Mouse (Mus musculus) heart, postnatal 36 days (tissue): ENCODE results near the gene Coq10a. TPM values are rescaled to one million over a fixed set of nuclear protein-coding genes. Genes with fewer than 3 reads are reported as not detected.
"Not testable (repeated sequence)": the region's sequence is repeated elsewhere in the genome, so short reads cannot be mapped to it uniquely, and the experiment has no call there.

Experiments
- DNase-seq, 2 experiments: peaks; one replicate each; pipeline ENCODE4 v3.0.0; 2021 to 2022
- intact Hi-C: fragments of 180-260 bp; cut with DNase I; formaldehyde crosslinking; loops from one replicate; pipeline ENCODE4 v1.15.1; 2025
- total RNA-seq, 2 experiments: library from RNA; stranded (reverse); gene quantifications; 2 replicates each; pipeline ENCODE4 v1.2.3; 2021

The Coq10a gene
- total RNA-seq, 2 experiments from 2014 or later = 304 to 339 TPM

GRCm38 (mm10) chr10:128361836-128362235 lies 7.0 kb downstream of the Coq10a start:
- intact Hi-C loops = loop anchor here (1.0 kb wide), 1 partner anchor 93 kb away; no protein-coding TSS in a partner anchor
- no peak for DNase-seq

- DNase-seq = no peak
- intact Hi-C loops = loop anchor here (2.0 kb wide), 1 partner anchor 22 kb away; the partner anchor contains the start of gene Cs
Measured at GRCm38 (mm10) chr10:128359226-128359625, 9.6 kb downstream of the Coq10a start.

DNA sequence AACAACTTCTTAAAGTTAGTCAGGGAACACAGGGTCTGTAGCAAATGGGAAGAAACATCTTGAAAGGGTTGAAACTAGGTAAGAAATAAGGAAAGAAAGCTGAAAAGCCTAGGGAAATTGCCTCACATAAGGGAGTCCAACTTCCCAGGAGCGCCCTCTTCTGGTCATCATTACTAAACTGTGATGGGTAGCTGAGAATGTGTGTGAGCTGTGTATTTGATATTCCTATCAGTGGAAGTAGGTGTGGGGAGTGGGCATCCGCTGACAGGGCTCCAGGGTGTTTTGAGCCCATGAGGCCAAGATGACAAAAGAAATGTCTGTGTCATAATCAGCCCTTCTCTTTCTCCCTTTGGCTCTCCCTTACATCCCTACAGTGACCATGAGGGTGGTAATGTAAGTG lies 10.0 kb downstream of the Coq10a start:
- intact Hi-C loops = loop anchor here (2.0 kb wide), 1 partner anchor 22 kb away; the partner anchor contains the start of gene Cs
- DNase-seq = peak in 1 of 2 experiments; percentile 55

DNA sequence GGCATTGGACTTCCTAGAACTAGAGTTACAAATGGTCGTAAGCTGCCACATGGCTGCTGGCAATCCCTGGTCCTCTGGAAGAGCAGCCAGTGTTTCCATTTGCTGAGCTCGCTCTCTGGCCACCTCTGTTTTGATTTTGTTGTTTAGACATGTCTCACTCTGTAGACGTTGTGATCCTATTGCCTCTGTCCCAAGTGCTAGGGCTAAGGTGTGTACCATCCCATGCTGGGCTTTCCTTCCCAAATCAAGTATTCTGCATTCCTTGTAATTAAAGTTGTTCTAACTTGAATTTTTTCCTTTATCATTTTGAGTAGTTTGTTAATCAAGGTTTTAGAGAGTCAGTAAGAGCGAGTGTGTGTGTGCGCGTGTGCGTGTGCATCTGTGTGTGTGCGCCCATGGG lies 21.3 kb downstream of the Coq10a start:
- intact Hi-C loops = no loop called here
- no peak for DNase-seq

GRCm38 (mm10) chr10:128344568-128345275 lies 24.1 kb downstream of the Coq10a start:
- intact Hi-C loops = no loop called here
- peak; percentile 73 to 78 for DNase-seq

DNA sequence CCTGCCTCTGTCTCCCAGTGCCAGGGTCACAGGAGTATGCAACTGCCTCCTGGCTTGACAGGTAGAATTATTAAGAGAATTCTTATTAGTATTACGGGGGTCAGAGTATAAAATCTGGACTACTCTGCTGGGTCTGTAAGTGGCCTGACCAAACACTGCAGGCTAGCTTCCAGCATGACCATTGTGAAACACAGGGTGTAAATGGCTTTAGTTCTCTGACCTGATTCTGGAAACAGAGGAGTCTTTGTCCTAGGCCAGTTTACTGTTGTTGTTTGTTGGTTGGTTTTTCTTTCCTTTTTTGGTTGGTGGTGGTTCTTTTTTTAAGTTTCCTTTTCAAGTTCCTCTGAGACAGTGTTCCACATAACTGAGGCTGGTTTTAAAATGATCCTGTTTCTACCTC lies 25.4 kb downstream of the Coq10a start:
- intact Hi-C loops = no loop called here
- DNase-seq = no peak

DNA sequence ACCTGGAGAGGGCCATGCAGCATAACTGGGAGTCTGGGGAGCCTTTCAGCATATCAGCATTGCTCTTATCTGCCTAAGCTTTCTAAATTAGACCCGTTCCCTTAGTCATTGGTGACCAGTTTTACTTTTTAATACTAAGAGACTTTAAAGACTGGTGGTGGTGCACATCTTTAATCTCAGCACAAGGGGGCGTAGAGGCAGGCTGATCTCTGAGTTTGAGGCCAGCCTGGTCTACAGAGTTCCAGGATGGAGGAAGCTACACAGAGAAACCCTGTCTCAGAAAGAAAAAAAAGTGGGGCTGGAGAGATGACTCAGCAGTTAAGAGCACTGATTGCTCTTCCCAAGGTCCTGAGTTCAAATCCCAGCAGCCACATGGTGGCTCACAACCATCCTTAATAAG lies 28.5 kb downstream of the Coq10a start:
- intact Hi-C loops = no loop called here
- no peak for DNase-seq

- DNase-seq = no peak
- intact Hi-C loops = loop anchor here (5.0 kb wide), 1 partner anchor 38 kb away; the partner anchor contains the start of gene Ankrd52
Measured at GRCm38 (mm10) chr10:128338948-128339347, 29.8 kb downstream of the Coq10a start.

- DNase-seq = no peak
- intact Hi-C loops = loop anchor here (5.0 kb wide), 1 partner anchor 39 kb away; the partner anchor contains the start of gene Ankrd52
Measured at GRCm38 (mm10) chr10:128338415-128338814, 30.4 kb downstream of the Coq10a start.

- intact Hi-C loops = loop anchor here (1.0 to 5.0 kb wide), 4 partner anchors 21 to 120 kb away; partner anchors contain the start of genes Ankrd52 and Pan2
- DNase-seq = peak; percentile 97
Measured at GRCm38 (mm10) chr10:128337306-128338181, 31.3 kb downstream of the Coq10a start, which contains the start of gene Cs. Gene Cs, plus strand, starts transcription at chr10:128337734.

GRCm38 (mm10) chr10:128336597-128336996 lies 32.2 kb downstream of the Coq10a start:
- no peak for DNase-seq
- intact Hi-C loops = loop anchor here (2.0 to 5.0 kb wide), 2 partner anchors 22 to 41 kb away; partner anchors contain the start of gene Ankrd52

GRCm38 (mm10) chr10:128336195-128336594 lies 32.6 kb downstream of the Coq10a start:
- DNase-seq = no peak
- intact Hi-C loops = loop anchor here (2.0 to 5.0 kb wide), 2 partner anchors 23 to 41 kb away; partner anchors contain the start of gene Ankrd52

- intact Hi-C loops = loop anchor here (2.0 to 5.0 kb wide), 3 partner anchors 42 to 119 kb away; partner anchors contain the start of genes Ankrd52, Nabp2 and Rnf41
- peak; percentile 80 to 86 for DNase-seq
Measured at GRCm38 (mm10) chr10:128335582-128335981, 33.2 kb downstream of the Coq10a start.

GRCm38 (mm10) chr10:128332358-128333249 lies 36.2 kb downstream of the Coq10a start:
- intact Hi-C loops, DNase-seq: not testable (repeated sequence)

DNA sequence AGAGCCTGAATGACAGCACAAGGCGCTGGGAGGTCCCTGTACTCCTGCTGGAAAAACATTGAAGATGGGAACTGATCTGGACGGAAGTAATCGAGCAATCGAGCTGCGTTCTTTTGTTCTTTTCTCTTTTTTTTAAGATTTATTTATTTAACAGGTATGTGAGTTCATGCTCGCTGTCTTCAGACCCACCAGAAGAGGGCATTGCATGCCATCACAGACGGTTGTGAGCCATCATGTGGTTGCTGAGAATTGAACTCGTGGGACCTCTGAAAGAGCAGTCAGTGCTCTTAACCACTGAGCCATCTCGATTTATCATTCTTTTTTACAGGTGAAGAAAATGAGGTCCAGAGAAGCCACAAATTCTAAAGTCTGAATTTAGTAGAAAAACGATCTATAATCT lies 41.2 kb downstream of the Coq10a start:
- no peak for DNase-seq
- intact Hi-C loops = no loop called here

DNA sequence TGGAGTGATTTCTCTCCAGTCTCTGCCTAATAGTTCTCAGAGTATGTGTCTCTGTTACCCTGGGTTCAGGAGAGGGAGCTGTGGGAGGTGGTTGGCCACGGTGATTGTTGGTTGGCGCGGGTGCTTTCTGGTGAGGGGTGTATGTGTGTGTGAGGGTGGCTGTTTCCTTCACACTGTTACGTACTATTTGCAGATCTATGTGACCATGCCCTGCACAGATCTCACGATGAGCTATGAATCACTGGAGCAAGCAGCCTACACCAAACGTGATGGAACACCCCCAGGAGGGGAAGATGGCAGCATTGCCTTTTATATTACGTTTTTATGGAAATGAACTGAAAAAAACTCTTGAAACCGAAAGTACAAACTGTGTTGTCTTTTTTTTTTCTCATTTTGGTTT lies 42.0 kb downstream of the Coq10a start:
- no peak for DNase-seq
- intact Hi-C loops = no loop called here

DNA sequence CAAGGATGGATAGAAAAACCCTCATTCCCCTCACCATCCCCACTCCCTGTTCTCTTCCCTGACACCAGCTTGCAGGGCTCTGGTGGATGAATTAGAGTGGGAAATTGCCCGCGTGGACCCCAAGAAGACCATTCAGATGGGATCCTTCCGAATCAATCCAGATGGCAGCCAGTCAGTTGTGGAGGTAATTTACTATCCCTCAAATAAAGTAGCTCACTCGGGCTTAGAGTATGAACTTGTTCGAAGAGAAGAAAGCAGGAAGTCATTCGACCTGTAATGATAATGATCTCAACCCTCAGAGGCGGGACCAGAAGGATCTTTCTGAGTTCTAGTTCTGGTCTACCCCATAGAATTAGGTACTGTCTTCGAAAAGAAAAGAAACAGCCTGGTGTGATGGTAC lies 45.3 kb downstream of the Coq10a start:
- intact Hi-C loops = no loop called here
- DNase-seq = no peak

GRCm38 (mm10) chr10:128322141-128323108 lies 46.4 kb downstream of the Coq10a start, which contains the start of gene Cnpy2:
Gene Cnpy2, plus strand, starts transcription at chr10:128322459.
- peak; percentile 81 to 89 for DNase-seq
- intact Hi-C loops = no loop called here

DNA sequence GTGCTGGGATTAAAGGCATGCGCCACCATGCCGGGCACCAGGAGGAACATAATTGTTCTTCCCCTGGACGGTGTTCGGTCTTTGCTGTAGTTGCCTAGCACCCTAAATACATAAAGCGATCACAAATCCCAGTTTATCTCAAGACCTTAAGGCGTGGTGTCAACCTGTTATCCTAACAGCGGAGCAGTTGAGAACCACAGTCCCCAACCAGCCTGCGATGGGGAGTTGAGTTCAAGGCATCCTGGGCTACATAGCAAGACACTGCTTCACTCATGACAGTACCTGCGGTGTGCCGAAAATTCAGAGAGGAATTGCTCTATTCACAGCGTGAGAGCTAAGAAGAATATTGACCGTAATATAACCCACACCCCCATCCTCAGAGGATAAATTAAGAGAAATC lies 47.2 kb downstream of the Coq10a start:
- DNase-seq = no peak

More for the DNA sequence above, 47.2 kb downstream of the Coq10a start:
- intact Hi-C loops = no loop called here
